Mouse (Mus musculus) neural tube, embryonic 15.5 days (tissue): Measurements from ENCODE around the gene Runx3. TPM values are rescaled to one million over a fixed set of nuclear protein-coding genes. Genes with fewer than 3 reads are reported as not detected.

Experiments used
- ATAC-seq: fragments of 200-750 bp; cut with Nextera tagmentation; 2 replicates; pipeline ENCODE4 v1.8.0; 2017; ENCODE audit warnings: mild to moderate bottlenecking, moderate TSS enrichment, moderate library complexity; ENCODE audit not compliant: low FRiP score
- H3K27ac ChIP-seq: fragments of 300-500 bp; sonication (generic); replicated peaks from 2 replicates; pipeline ENCODE4 v1.5.1; 2015; ENCODE audit warnings: mild to moderate bottlenecking, inconsistent platforms
- H3K27me3 ChIP-seq: fragments of 300-500 bp; sonication (generic); replicated peaks from 2 replicates; pipeline ENCODE4 v1.6.1; 2015; ENCODE audit warnings: inconsistent platforms
- H3K36me3 ChIP-seq: fragments of 300-500 bp; sonication (generic); 2 replicates; pipeline ENCODE4 v1.6.1; 2015; ENCODE audit warnings: inconsistent platforms
- H3K4me1 ChIP-seq: fragments of 300-500 bp; sonication (generic); 2 replicates; pipeline ENCODE4 v1.6.1; 2015; ENCODE audit warnings: inconsistent platforms
- H3K4me2 ChIP-seq: fragments of 300-500 bp; sonication (generic); 2 replicates; pipeline ENCODE4 v1.6.1; 2015; ENCODE audit warnings: inconsistent platforms, mild to moderate bottlenecking, moderate library complexity
- H3K4me3 ChIP-seq: fragments of 300-500 bp; sonication (generic); replicated peaks from 2 replicates; pipeline ENCODE4 v1.5.1; 2015; ENCODE audit warnings: mild to moderate bottlenecking, inconsistent platforms
- H3K9ac ChIP-seq: fragments of 300-500 bp; sonication (generic); replicated peaks from 2 replicates; pipeline ENCODE4 v1.6.1; 2015; ENCODE audit warnings: mild to moderate bottlenecking, inconsistent platforms
- H3K9me3 ChIP-seq: fragments of 300-500 bp; sonication (generic); replicated peaks from 2 replicates; pipeline ENCODE4 v1.6.1; 2016; ENCODE audit warnings: inconsistent platforms
- WGBS: fragments of 180-500 bp; shearing (Covaris S2); methylation state at CpG from one replicate; pipeline ENCODE4 v1.1.7; 2015; ENCODE audit warnings: mixed read lengths; 5-methylcytosine and 5-hydroxymethylcytosine counted together
- polyA plus RNA-seq: library from polyadenylated mRNA; unstranded; fragments of >200 nt; fragmentation: Nextera tagmentation; extraction: Ambion mirVana; gene quantifications from 2 replicates; pipeline ENCODE4 v1.2.1, GENCODE M21; 2015

Runx3 gene
- polyA plus RNA-seq, 1 experiment from 2014 or later, result 0.19 TPM

- Histone ChIP-seq H3K27me3 (peaks cover 38% of the 10 kb centered on the region), H3K9me3 (no peaks in the 10 kb centered on the region), H3K4me3 (peak overlapping the region; percentile 41), H3K9ac (no peak overlapping the region), H3K4me1 (peaks cover 23% of the 10 kb centered on the region), H3K36me3 (no peaks in the 10 kb centered on the region), H3K4me2 (peak overlapping the region; percentile 91), H3K27ac (no peak overlapping the region)
- WGBS, result 2% methylated on average over 47 of the region's 47 CpGs
- ATAC-seq, result no peak
Observed at GRCm38 (mm10) chr4:135205711-135206600, 85.5 kb downstream of the Runx3 start.

GRCm38 (mm10) chr4:135209846-135210245 lies 89.4 kb downstream of the Runx3 start:
- no peak for ATAC-seq
- WGBS, result 68% methylated on average over 2 of the region's 2 CpGs

GRCm38 (mm10) chr4:135219652-135220051 lies 99.2 kb downstream of the Runx3 start:
- Histone ChIP-seq H3K4me2 (no peak overlapping the region), H3K27ac (no peak overlapping the region), H3K4me1 (no peaks in the 10 kb centered on the region), H3K27me3 (no peaks in the 10 kb centered on the region), H3K9me3 (no peaks in the 10 kb centered on the region), H3K4me3 (no peak overlapping the region), H3K36me3 (peaks cover 26% of the 10 kb centered on the region), H3K9ac (no peak overlapping the region)
- 66% methylated on average over 4 of the region's 4 CpGs for WGBS
- ATAC-seq, result 0 out of 2 replicates have a peak, but pooled peaks have one; percentile 45

More at GRCm38 (mm10) chr4:135209846-135210245, 89.4 kb downstream of the Runx3 start:
- Histone ChIP-seq H3K36me3 (no peaks in the 10 kb centered on the region), H3K4me3 (no peak overlapping the region), H3K27me3 (peaks cover 18% of the 10 kb centered on the region), H3K4me2 (no peak overlapping the region), H3K4me1 (peaks cover 8% of the 10 kb centered on the region), H3K9me3 (no peaks in the 10 kb centered on the region), H3K27ac (no peak overlapping the region), H3K9ac (no peak overlapping the region)

DNA sequence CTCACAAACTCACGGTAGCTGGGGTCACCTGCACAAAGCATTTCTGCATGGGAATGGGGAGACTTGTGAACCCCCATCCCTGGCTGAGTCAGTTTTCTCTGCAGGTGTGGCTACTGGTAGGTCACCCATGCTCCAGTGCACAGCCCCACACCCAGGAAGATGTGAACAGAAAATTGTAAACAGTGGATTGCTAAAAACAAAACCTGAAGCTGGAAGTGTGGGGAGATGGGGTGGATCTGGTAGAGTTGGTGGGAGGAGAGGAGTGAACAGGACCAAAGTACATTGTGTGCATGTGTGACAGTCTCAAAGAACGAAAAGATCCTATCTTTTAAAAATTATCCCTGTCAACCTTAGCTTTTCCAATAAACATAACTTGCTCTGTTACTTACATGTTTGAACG lies 100.2 kb downstream of the Runx3 start:
- WGBS, result 86% methylated on average over 3 of the region's 3 CpGs
- H3K9me3 ChIP-seq, result no peaks in the 10 kb centered on the region
- no peak for ATAC-seq
- peaks cover 26% of the 10 kb centered on the region for H3K36me3 ChIP-seq
- no peak overlapping the region for H3K4me2 ChIP-seq
- H3K27ac ChIP-seq, result no peak overlapping the region
- no peak overlapping the region for H3K4me3 ChIP-seq
- H3K9ac ChIP-seq, result no peak overlapping the region
- no peaks in the 10 kb centered on the region for H3K27me3 ChIP-seq
- no peaks in the 10 kb centered on the region for H3K4me1 ChIP-seq

- Histone ChIP-seq H3K27ac (no peak overlapping the region), H3K9me3 (no peaks in the 10 kb centered on the region), H3K4me2 (no peak overlapping the region), H3K27me3 (no peaks in the 10 kb centered on the region), H3K9ac (no peak overlapping the region), H3K4me3 (no peak overlapping the region), H3K36me3 (peaks cover 23% of the 10 kb centered on the region), H3K4me1 (no peaks in the 10 kb centered on the region)
- whole genome bisulfite sequencing, result 79% methylated on average over 12 of the region's 12 CpGs
- ATAC-seq, result no peak
Observed at GRCm38 (mm10) chr4:135221632-135222407, 101.4 kb downstream of the Runx3 start.

DNA sequence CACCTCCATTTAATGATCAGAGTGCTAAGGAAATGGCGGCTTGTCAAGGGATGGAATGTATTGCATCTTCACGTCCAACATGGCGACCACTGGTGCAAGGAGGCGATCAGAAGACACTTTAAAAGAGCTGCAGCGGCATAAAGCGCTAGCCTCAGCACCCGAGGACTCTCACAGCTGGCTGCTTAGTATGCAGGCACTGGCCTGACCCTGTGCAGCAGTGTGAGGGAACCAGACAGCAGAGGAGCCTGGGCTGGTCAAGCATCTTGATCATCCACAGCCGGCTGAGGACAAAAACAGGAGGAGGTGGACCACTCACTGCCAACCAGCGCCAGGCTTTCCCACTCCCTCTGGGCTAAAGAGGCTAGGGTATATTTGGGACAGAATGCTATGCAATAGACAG lies 103.4 kb downstream of the Runx3 start:
- no peak overlapping the region for H3K4me2 ChIP-seq
- no peaks in the 10 kb centered on the region for H3K4me1 ChIP-seq
- no peak for ATAC-seq
- no peaks in the 10 kb centered on the region for H3K27me3 ChIP-seq
- H3K27ac ChIP-seq, result no peak overlapping the region
- H3K9me3 ChIP-seq, result no peaks in the 10 kb centered on the region
- no peak overlapping the region for H3K9ac ChIP-seq
- H3K36me3 ChIP-seq, result 0 out of 2 replicates have a peak, but pooled peaks cover 12% of the 10 kb centered on the region
- no peak overlapping the region for H3K4me3 ChIP-seq
- 81% methylated on average over 9 of the region's 9 CpGs for WGBS

DNA sequence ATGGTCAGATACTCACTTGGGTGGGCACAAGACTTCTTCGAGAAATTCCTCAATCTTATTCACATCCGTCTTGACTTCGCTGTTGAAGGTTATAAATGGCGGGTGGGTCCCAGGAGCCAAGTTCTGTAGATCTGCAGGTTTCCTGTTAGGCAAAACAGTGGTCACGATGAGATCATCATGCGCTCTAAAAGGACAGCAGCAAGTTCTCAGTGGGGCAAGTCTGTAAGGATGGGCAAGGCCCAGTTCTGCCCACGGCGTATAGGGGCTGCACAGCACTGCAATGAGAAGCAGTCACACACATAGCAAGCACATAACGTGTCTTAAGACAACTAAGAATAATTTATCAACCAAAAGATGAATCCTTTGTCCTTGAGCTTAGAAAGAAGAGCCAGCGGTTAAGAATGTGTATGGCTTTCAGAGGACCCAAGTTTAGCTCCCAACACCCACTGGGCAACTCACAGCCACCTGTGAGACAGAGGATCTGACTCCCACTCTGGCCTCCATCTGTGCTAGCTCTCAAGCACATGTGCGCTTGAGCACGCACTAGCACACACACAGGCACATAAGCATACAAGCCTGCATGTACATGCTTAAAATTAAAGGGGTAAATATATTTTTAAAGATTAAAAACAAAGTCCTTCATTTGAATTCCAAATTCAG lies 105.7 kb downstream of the Runx3 start:
- 92% methylated on average over 12 of the region's 12 CpGs for WGBS

More for the DNA sequence above, 105.7 kb downstream of the Runx3 start:
- H3K4me2 ChIP-seq, result no peak overlapping the region
- H3K4me3 ChIP-seq, result no peak overlapping the region
- 0 out of 2 replicates have a peak, but pooled peaks cover 12% of the 10 kb centered on the region for H3K36me3 ChIP-seq
- H3K9me3 ChIP-seq, result no peaks in the 10 kb centered on the region
- no peaks in the 10 kb centered on the region for H3K27me3 ChIP-seq
- H3K27ac ChIP-seq, result no peak overlapping the region
- H3K9ac ChIP-seq, result no peak overlapping the region
- ATAC-seq, result no peak
- H3K4me1 ChIP-seq, result peaks cover 4% of the 10 kb centered on the region; the same call in 1 of the 2 replicates

Other genes with a start within 250 kb of the Runx3 start
- 198 and 218 TPM in 2 replicates for gene Tmem50a, start 205.6 kb upstream of the Runx3 start, polyA plus RNA-seq
- gene Rsrp1, start 197.1 kb upstream of the Runx3 start, polyA plus RNA-seq, result 460 and 502 TPM in 2 replicates
- gene Syf2, start 189.8 kb upstream of the Runx3 start, polyA plus RNA-seq, result 55.7 and 62.0 TPM in 2 replicates
- 45.3 and 62.7 TPM in 2 replicates for gene Clic4, start 152.2 kb downstream of the Runx3 start, polyA plus RNA-seq
- 174 and 181 TPM in 2 replicates for gene Srrm1, start 232.7 kb downstream of the Runx3 start, polyA plus RNA-seq